Mouse (Mus musculus) kidney, embryonic 14.5 days (tissue): ENCODE measurements around the gene Hck. TPM values are rescaled to one million over a fixed set of nuclear protein-coding genes. Genes with fewer than 3 reads are reported as not detected.

ENCODE experiments used
- ATAC-seq: fragments of 200-750 bp; cut with Nextera tagmentation; 2 replicates; pipeline ENCODE4 v1.8.0; 2017; ENCODE audit warnings: moderate number of reproducible peaks, mild to moderate bottlenecking, moderate TSS enrichment, moderate library complexity; ENCODE audit not compliant: low FRiP score, low TSS enrichment
- H3K27ac ChIP-seq: fragments of 300-500 bp; sonication (generic); 2 replicates; pipeline ENCODE4 v1.5.1; 2014; ENCODE audit warnings: low read depth, mild to moderate bottlenecking, low read length, moderate library complexity, mixed read lengths
- H3K27me3 ChIP-seq: fragments of 300-500 bp; sonication (generic); 2 replicates; pipeline ENCODE4 v1.6.1; 2014; ENCODE audit warnings: mild to moderate bottlenecking, low read length; ENCODE audit not compliant: control insufficient read depth, insufficient read depth
- H3K36me3 ChIP-seq: fragments of 300-500 bp; sonication (generic); 2 replicates; pipeline ENCODE4 v1.6.1; 2014; ENCODE audit warnings: low read length, mixed read lengths; ENCODE audit not compliant: control insufficient read depth, insufficient read depth
- H3K4me1 ChIP-seq: fragments of 300-500 bp; sonication (generic); 2 replicates; pipeline ENCODE4 v1.6.1; 2014; ENCODE audit warnings: low read length, mixed read lengths; ENCODE audit not compliant: control insufficient read depth, insufficient read depth
- H3K4me2 ChIP-seq: fragments of 300-500 bp; sonication (generic); replicated peaks from 2 replicates; pipeline ENCODE4 v1.6.1; 2014; ENCODE audit warnings: low read depth, mild to moderate bottlenecking, low read length
- H3K4me3 ChIP-seq: fragments of 300-500 bp; sonication (generic); 2 replicates; pipeline ENCODE4 v1.5.1; 2014; ENCODE audit warnings: mild to moderate bottlenecking, low read length
- H3K9ac ChIP-seq: fragments of 300-500 bp; sonication (generic); 2 replicates; pipeline ENCODE4 v1.6.1; 2014; ENCODE audit warnings: low read depth, mild to moderate bottlenecking, low read length, moderate library complexity
- H3K9me3 ChIP-seq: fragments of 300-500 bp; sonication (generic); 2 replicates; pipeline ENCODE4 v1.6.1; 2016; ENCODE audit warnings: low read length; ENCODE audit not compliant: control insufficient read depth
- WGBS: fragments of 180-500 bp; shearing (Covaris S2); extraction: QIAGEN DNeasy Blood & Tissue Kit; methylation state at CpG from one replicate; pipeline ENCODE4 v1.1.7; 2014; 5-methylcytosine and 5-hydroxymethylcytosine counted together
- polyA plus RNA-seq: library from polyadenylated mRNA; unstranded; fragments of >200 nt; fragmentation: Nextera tagmentation; extraction: Ambion mirVana; gene quantifications from 2 replicates; pipeline ENCODE4 v1.2.1, GENCODE M21; 2014

The Hck gene
- polyA plus RNA-seq, 1 experiment from 2014 or later, result 4.8 TPM

DNA sequence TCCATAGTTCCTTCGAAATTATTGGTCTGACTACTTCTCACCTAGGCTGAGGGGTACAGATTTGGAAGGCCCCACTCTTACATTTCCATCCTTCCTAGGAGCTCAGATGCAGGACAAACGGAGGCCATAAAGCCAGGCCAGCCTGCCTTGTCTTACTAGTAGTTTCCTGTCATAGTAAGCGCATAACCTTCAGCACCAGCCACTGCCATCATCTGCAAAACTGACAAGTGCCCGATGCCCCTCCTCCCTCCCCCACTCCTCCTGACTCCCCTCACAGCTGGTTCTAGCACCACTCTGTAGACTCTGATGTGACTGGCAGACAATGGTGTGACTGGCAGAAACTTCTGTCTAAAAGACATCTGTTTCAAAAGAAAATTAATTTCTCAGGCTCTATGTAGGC, 22.1 kb upstream of the Hck start:
- no peaks in the 10 kb centered on the region for H3K9me3 ChIP-seq
- no peaks in the 10 kb centered on the region for H3K36me3 ChIP-seq
- H3K9ac ChIP-seq, result no peak overlapping the region
- H3K27ac ChIP-seq, result no peak overlapping the region
- no peak for ATAC-seq
- H3K4me1 ChIP-seq, result no peaks in the 10 kb centered on the region
- H3K4me2 ChIP-seq, result no peak overlapping the region
- H3K4me3 ChIP-seq, result no peak overlapping the region
- no peaks in the 10 kb centered on the region for H3K27me3 ChIP-seq
- 82% methylated on average over 4 of the region's 4 CpGs for WGBS

- 93% methylated on average over 10 of the region's 10 CpGs for WGBS
Observed at GRCm38 (mm10) chr2:153087091-153087490, 21.2 kb upstream of the Hck start.

DNA sequence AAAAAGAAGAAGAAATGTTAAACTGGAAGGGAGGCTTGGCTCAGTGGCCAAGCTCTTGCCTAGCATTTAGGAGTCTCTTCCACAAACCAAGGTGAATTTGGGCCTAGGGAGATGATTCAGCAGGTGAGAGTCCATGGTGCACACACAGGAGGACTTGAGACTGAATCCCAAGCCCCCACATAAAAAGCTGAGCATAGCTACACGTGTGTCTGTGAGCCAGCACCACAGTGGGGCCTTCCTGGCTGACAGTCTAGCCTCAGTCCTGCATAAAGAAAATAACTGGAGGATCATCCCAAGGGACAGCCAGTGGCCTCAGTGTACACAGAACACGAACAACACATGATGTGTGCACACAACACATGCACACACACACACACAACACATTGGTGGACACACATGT, 19.0 kb upstream of the Hck start:
- no peak overlapping the region for H3K9ac ChIP-seq
- no peaks in the 10 kb centered on the region for H3K4me1 ChIP-seq
- H3K27me3 ChIP-seq, result no peaks in the 10 kb centered on the region
- WGBS, result 60% methylated on average over 2 of the region's 2 CpGs
- no peaks in the 10 kb centered on the region for H3K9me3 ChIP-seq
- no peak overlapping the region for H3K27ac ChIP-seq
- ATAC-seq, result no peak
- H3K36me3 ChIP-seq, result no peaks in the 10 kb centered on the region
- no peak overlapping the region for H3K4me2 ChIP-seq
- H3K4me3 ChIP-seq, result no peak overlapping the region

More at GRCm38 (mm10) chr2:153087091-153087490, 21.2 kb upstream of the Hck start:
- no peak overlapping the region for H3K9ac ChIP-seq
- no peak for ATAC-seq
- no peaks in the 10 kb centered on the region for H3K27me3 ChIP-seq
- no peak overlapping the region for H3K4me3 ChIP-seq
- H3K27ac ChIP-seq, result no peak overlapping the region
- no peaks in the 10 kb centered on the region for H3K9me3 ChIP-seq
- H3K4me2 ChIP-seq, result no peak overlapping the region
- H3K4me1 ChIP-seq, result no peaks in the 10 kb centered on the region
- no peaks in the 10 kb centered on the region for H3K36me3 ChIP-seq

DNA sequence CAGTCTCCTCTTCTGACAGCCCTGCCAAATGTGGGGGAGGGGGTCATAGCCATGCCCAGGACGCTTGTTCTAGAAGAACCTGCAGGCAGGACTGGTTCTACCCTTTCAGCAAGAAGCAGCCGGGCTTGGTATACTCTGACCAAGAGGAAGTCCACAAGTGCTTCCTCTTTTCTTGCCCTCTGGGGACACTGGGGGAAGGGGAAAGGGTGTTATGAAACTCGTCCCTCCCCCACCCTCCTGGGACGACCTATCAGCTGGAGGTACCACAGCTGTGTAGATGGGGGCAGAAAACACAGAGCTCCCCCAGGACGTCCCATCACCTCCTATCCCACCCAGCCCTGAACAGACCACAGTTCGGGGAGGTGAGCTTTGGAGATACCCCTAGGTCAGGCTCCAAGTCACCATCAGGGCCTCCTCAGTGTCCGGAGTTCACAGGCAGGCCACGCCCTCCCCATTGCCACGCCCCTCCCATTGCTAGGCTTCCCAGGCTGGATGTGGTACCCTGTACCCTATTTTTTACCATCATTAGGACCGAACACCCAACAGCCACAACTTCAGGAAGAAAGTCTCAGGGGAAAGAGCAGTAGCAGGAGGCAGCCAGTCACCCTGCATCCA, 17.6 kb upstream of the Hck start:
- Histone ChIP-seq H3K27me3 (no peaks in the 10 kb centered on the region), H3K4me1 (no peaks in the 10 kb centered on the region), H3K27ac (no peak overlapping the region), H3K36me3 (no peaks in the 10 kb centered on the region), H3K4me3 (no peak overlapping the region), H3K4me2 (no peak overlapping the region), H3K9ac (no peak overlapping the region), H3K9me3 (no peaks in the 10 kb centered on the region)
- 33% methylated on average over 10 of the region's 10 CpGs for WGBS
- no peak for ATAC-seq

DNA sequence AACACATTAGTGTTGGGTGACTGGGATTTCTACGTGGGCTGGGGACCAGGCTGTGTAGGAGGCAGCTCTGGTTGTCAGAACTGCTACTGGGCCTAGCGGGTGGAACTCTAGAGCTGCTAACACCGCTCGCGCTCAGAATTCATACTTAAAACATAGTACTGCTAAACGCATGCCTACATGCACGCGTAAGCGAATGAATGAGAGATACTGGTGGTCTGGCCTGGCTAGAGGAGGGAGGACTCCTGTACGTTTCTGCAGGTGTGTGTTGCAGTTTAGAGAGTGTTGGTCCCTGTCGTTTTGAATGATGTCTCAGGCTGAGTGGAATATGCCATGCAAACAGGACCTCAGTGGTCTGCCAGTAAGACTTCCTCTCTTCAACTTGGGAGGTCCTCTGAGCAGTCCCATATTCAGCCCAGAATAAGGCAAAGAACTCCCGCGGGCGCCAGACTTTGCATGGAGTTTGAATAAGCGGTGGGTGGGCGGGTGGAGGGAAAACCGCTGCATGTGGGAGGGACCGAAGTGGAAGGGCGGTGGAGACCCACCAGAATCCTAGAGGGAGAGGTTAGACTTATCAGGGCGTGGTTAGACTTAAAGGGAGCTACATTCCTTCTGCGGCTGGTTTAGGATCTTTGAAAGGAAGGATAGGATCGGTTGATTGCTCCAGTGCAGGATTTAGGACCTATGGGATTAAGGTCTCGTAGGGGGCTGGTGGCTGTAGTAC, 1.1 kb upstream of the Hck start:
- Histone ChIP-seq H3K4me2 (peak overlapping the region; percentile 92), H3K9ac (0 out of 2 replicates have a peak overlapping the region, but pooled peaks have one; percentile 9), H3K36me3 (no peaks in the 10 kb centered on the region), H3K27ac (no peak overlapping the region), H3K4me1 (peaks cover 15% of the 10 kb centered on the region), H3K27me3 (peaks cover 36% of the 10 kb centered on the region), H3K4me3 (peak overlapping the region; percentile 52), H3K9me3 (no peaks in the 10 kb centered on the region)
- 32% methylated on average over 23 of the region's 23 CpGs for WGBS
- peak; percentile 56; the same call in 1 of the 2 replicates for ATAC-seq

- H3K4me2 ChIP-seq, result peak overlapping the region; percentile 92
- WGBS, result 3% methylated on average over 15 of the region's 15 CpGs
- H3K36me3 ChIP-seq, result no peaks in the 10 kb centered on the region
- H3K27ac ChIP-seq, result no peak overlapping the region
- H3K4me3 ChIP-seq, result peak overlapping the region; percentile 52
- no peak for ATAC-seq
- H3K27me3 ChIP-seq, result peaks cover 36% of the 10 kb centered on the region
- H3K4me1 ChIP-seq, result peaks cover 15% of the 10 kb centered on the region
- no peaks in the 10 kb centered on the region for H3K9me3 ChIP-seq
- H3K9ac ChIP-seq, result 0 out of 2 replicates have a peak overlapping the region, but pooled peaks have one; percentile 9
Observed at GRCm38 (mm10) chr2:153107802-153108201, 466 bp upstream of the Hck start.

DNA sequence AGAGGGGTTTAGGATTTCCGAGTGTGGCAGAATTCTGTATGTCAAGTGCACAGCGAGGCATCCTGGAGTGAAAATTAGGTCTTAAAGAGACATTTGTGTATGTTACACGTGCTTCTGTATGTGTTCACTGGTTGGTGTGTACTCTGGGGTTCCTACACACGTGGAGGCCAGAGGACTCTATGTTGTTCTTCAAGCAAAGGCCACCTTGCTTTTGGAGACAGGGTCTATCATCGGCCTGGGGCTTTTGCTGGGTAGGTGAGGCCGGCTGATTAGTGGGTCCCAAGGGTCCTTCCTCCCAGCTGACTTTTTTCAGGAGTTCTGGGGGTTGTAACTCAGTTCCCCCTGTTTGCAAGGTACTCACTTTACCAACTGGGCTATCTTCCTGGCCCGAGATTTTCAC, 1.3 kb downstream of the Hck start:
- no peak overlapping the region for H3K27ac ChIP-seq
- peaks cover 15% of the 10 kb centered on the region for H3K4me1 ChIP-seq
- no peak overlapping the region for H3K9ac ChIP-seq
- WGBS, result 71% methylated on average over 7 of the region's 7 CpGs
- no peak for ATAC-seq
- no peak overlapping the region for H3K4me3 ChIP-seq
- H3K27me3 ChIP-seq, result peaks cover 36% of the 10 kb centered on the region
- no peaks in the 10 kb centered on the region for H3K36me3 ChIP-seq
- H3K9me3 ChIP-seq, result no peaks in the 10 kb centered on the region
- no peak overlapping the region for H3K4me2 ChIP-seq

GRCm38 (mm10) chr2:153111298-153111697, 3.0 kb downstream of the Hck start:
- no peak for ATAC-seq

DNA sequence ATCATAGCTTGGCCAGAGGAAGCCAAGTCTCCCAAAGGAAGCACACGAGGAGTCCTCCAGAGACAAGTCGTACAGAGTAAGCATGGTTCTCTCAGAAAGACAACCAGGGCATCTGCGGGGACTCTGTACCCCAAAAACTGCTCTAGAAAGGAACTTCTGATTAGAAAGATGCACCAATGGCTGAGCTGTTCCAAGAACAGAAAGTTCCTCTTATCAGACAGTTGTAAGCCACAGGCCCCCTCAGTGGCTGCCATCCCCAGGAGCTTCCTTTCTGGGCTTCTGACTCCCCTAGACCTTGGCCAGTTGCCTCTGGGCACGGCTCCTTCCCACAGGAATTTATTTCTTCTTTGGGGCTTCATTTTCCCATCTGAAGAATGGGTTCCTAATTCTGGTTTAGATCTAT, 7.4 kb downstream of the Hck start:
- Histone ChIP-seq H3K27ac (no peak overlapping the region), H3K9ac (no peak overlapping the region), H3K4me2 (no peak overlapping the region), H3K4me3 (no peak overlapping the region), H3K27me3 (0 out of 2 replicates have a peak, but pooled peaks cover 1% of the 10 kb centered on the region), H3K9me3 (no peaks in the 10 kb centered on the region), H3K4me1 (no peaks in the 10 kb centered on the region), H3K36me3 (no peaks in the 10 kb centered on the region)
- WGBS, result 87% methylated on average over 4 of the region's 4 CpGs
- no peak for ATAC-seq

More at GRCm38 (mm10) chr2:153111298-153111697, 3.0 kb downstream of the Hck start:
- H3K4me3 ChIP-seq, result no peak overlapping the region
- H3K27ac ChIP-seq, result no peak overlapping the region
- no peak overlapping the region for H3K9ac ChIP-seq
- H3K27me3 ChIP-seq, result peaks cover 36% of the 10 kb centered on the region
- no peaks in the 10 kb centered on the region for H3K9me3 ChIP-seq
- WGBS, result 74% methylated on average over 7 of the region's 7 CpGs
- no peaks in the 10 kb centered on the region for H3K36me3 ChIP-seq
- peaks cover 15% of the 10 kb centered on the region for H3K4me1 ChIP-seq
- H3K4me2 ChIP-seq, result no peak overlapping the region
